ENCODE assay signal across 8 mouse cellular contexts in genomic region chr11:107131749-107132421, GRCm38 (mm10). TPM values are rescaled to one million over a fixed set of nuclear protein-coding genes. Genes with fewer than 3 reads are reported as not detected.
A peak's percentile ranks its signal among the peaks of the same experiment; 100 is the strongest.
DNase-seq lines count a peak whose midpoint lies in the region; ATAC-seq and TF ChIP-seq lines count a peak whose summit lies in the region.

Gene Bptf (minus strand): TSS chr11:107132127.

- H3K27me3 ChIP-seq in embryonic facial prominence, embryonic 15.5 days: no peaks in the 10 kb centered on the region
- H3K27me3 ChIP-seq in limb, embryonic 15.5 days: no peaks in the 10 kb centered on the region
- no peaks in the 10 kb centered on the region for H3K27me3 ChIP-seq in midbrain, postnatal 0 days (ENCODE audit: insufficient read depth, low read length)

- no peaks in the 10 kb centered on the region for H3K9me3 ChIP-seq in embryonic facial prominence, embryonic 15.5 days (replicated peaks)
- H3K9me3 ChIP-seq in limb, embryonic 15.5 days: no peaks in the 10 kb centered on the region
- H3K9me3 ChIP-seq in midbrain, postnatal 0 days (ENCODE audit: low read length): no peaks in the 10 kb centered on the region

- TF ChIP-seq POLR2A in bone marrow macrophage, adult 2 months (IDR thresholded peaks at IDR 0.05; ENCODE audit: borderline replicate concordance, low read depth, low read length): no peak

- H3K4me1 ChIP-seq in bone marrow macrophage, adult 2 months (ENCODE audit: control insufficient read depth, insufficient read depth, low read length): peaks cover 7% of the 10 kb centered on the region
- H3K4me1 ChIP-seq in embryonic facial prominence, embryonic 15.5 days: peaks cover 23% of the 10 kb centered on the region
- peaks cover 17% of the 10 kb centered on the region for H3K4me1 ChIP-seq in limb, embryonic 15.5 days
- H3K4me1 ChIP-seq in midbrain, postnatal 0 days (ENCODE audit: insufficient read depth, low read length): peaks cover 8% of the 10 kb centered on the region

- H3K4me3 ChIP-seq in bone marrow macrophage, adult 2 months (ENCODE audit: insufficient read depth, low read length): peak within 1 kb of the TSS; percentile 90
- peak within 1 kb of the TSS; percentile 72 for H3K4me3 ChIP-seq in embryonic facial prominence, embryonic 15.5 days (replicated peaks)
- peak within 1 kb of the TSS; percentile 86 for H3K4me3 ChIP-seq in limb, embryonic 15.5 days
- peak within 1 kb of the TSS; percentile 90 for H3K4me3 ChIP-seq in midbrain, postnatal 0 days (ENCODE audit: low read depth, low read length)

- peak; percentile 90 for DNase-seq in A20 (ENCODE audit: low read depth, low spot score)
- DNase-seq in heart, adult 8-10 months (ENCODE audit: low spot score): peak; percentile 76
- DNase-seq in kidney, adult 9 months: peak; percentile 90
- peak; percentile 92 for DNase-seq in midbrain, postnatal 0 days (ENCODE audit: low spot score)
- peak; percentile 87 to 94 for DNase-seq in spleen, postnatal 10 days (ENCODE audit: low spot score in 2 of 2)

- peak within 1 kb of the TSS; percentile 92 for H3K4me2 ChIP-seq in embryonic facial prominence, embryonic 15.5 days (replicated peaks)
- H3K4me2 ChIP-seq in limb, embryonic 15.5 days: peak within 1 kb of the TSS; percentile 84
- H3K4me2 ChIP-seq in midbrain, postnatal 0 days (ENCODE audit: low read depth, low read length, poor library complexity, severe bottlenecking): peak within 1 kb of the TSS; percentile 81

- TF ChIP-seq CTCF in bone marrow macrophage, adult 2 months (IDR thresholded peaks at IDR 0.05; ENCODE audit: low read depth, low read length): peak; percentile 85
- TF ChIP-seq CTCF in midbrain, postnatal 0 days (IDR thresholded peaks at IDR 0.05): peak; percentile 71

- WGBS in embryonic facial prominence, embryonic 15.5 days: 0% methylated on average over 30 of the region's 94 CpGs
- 0% methylated on average over 27 of the region's 94 CpGs for WGBS in limb, embryonic 15.5 days
- 0% methylated on average over 19 of the region's 94 CpGs for WGBS in midbrain, postnatal 0 days

- no peaks in the 10 kb centered on the region for H3K36me3 ChIP-seq in embryonic facial prominence, embryonic 15.5 days
- H3K36me3 ChIP-seq in limb, embryonic 15.5 days: no peaks in the 10 kb centered on the region
- H3K36me3 ChIP-seq in midbrain, postnatal 0 days (ENCODE audit: insufficient read depth, low read length): no peaks in the 10 kb centered on the region

- H3K9ac ChIP-seq in embryonic facial prominence, embryonic 15.5 days: peak within 1 kb of the TSS; percentile 95
- H3K9ac ChIP-seq in limb, embryonic 15.5 days: peak within 1 kb of the TSS; percentile 99
- H3K9ac ChIP-seq in midbrain, postnatal 0 days (replicated peaks; ENCODE audit: low read length, poor library complexity, severe bottlenecking): peak within 1 kb of the TSS; percentile 99

- peak within 1 kb of the TSS; percentile 56 for H3K27ac ChIP-seq in bone marrow macrophage, adult 2 months (ENCODE audit: insufficient read depth, low read depth, low read length)
- peak within 1 kb of the TSS; percentile 95 for H3K27ac ChIP-seq in embryonic facial prominence, embryonic 15.5 days (replicated peaks)
- peak within 1 kb of the TSS; percentile 95 for H3K27ac ChIP-seq in limb, embryonic 15.5 days
- peak within 1 kb of the TSS; percentile 99 for H3K27ac ChIP-seq in midbrain, postnatal 0 days (ENCODE audit: low read depth, low read length)

- ATAC-seq in embryonic facial prominence, embryonic 15.5 days (ENCODE audit: insufficient number of reproducible peaks, low FRiP score, low TSS enrichment, low read depth): peak; percentile 97
- ATAC-seq in limb, embryonic 15.5 days (ENCODE audit: insufficient number of reproducible peaks, low FRiP score, low TSS enrichment, low read depth): peak; percentile 95
- ATAC-seq in midbrain, postnatal 0 days (ENCODE audit: low FRiP score): peak; percentile 98

RNA-seq across cellular contexts. Expression of gene Bptf, which starts in this region (rescaled TPM):
- 38.2 and 39.4 TPM in 2 replicates for polyA plus RNA-seq in bone marrow macrophage, adult 2 months (2012; ENCODE audit: insufficient read depth, insufficient read length, missing spikeins)
- polyA plus RNA-seq in embryonic facial prominence, embryonic 15.5 days (2015; fragmentation: Nextera tagmentation; extraction: Ambion mirVana): 29.5 and 34.0 TPM in 2 replicates
- 10 to 100 TPM; 24.8 to 30.3 (median 28.6) TPM for total RNA-seq in heart, adult 8-10 months (2022)
- polyA plus RNA-seq in limb, embryonic 15.5 days (2015; fragmentation: Nextera tagmentation; extraction: Ambion mirVana): 23.6 and 31.1 TPM in 2 replicates
- total RNA-seq in midbrain, postnatal 0 days (2014; rRNA removed): 41.5 and 56.4 TPM in 2 replicates
- 14.8 and 20.4 TPM in 2 replicates for polyA plus RNA-seq in midbrain, postnatal 0 days (2015; fragmentation: Nextera tagmentation; extraction: Ambion mirVana)

Comparison
In these comparisons a context has a peak if more than half of its experiments do, and no peak if none do; other contexts are left out.
1. Peak in every context shown above with its lines: DNase-seq, ATAC-seq, H3K4me3 ChIP-seq and H3K27ac ChIP-seq.